Mouse (Mus musculus) frontal cortex, postnatal 36 days (tissue): ENCODE results near the gene Ifna11.

ENCODE experiments used
- DNase-seq, 2 experiments: peaks; one replicate each; pipeline ENCODE4 v3.0.0; 2022; ENCODE audit warnings: low spot score in 2 of 2

Ifna11 gene

DNA sequence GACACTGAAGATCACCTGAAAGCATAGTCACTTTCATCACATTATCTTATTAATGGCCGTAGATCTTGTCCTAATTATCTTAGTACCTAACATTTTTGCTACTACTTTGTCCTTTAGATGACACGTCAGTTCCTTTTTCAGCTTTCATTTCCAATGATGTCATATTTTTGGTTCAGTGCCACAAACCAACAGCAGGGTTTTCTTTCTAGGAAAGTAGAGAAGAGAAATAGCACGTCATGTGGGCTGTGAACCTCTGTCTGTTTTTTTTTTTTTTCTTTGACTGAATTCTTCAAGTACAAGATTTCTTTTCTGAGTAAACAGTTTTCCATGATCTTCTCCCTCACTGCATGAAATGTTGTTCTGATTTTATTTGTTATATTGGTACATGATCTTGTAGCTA lies 20.3 kb downstream of the Ifna11 start:
- DNase-seq = no peak

- no peak for DNase-seq
Observed at GRCm38 (mm10) chr4:88841438-88841911, 21.7 kb downstream of the Ifna11 start, which contains the start of gene Ifna4. Gene Ifna4, plus strand, starts transcription at chr4:88841861.

GRCm38 (mm10) chr4:88845334-88845733 lies 25.6 kb downstream of the Ifna11 start:
- no peak for DNase-seq

- no peak for DNase-seq
Observed at GRCm38 (mm10) chr4:88849698-88850097, 29.9 kb downstream of the Ifna11 start, which contains the start of gene Ifna1. Gene Ifna1, plus strand, starts transcription at chr4:88850087.

DNA sequence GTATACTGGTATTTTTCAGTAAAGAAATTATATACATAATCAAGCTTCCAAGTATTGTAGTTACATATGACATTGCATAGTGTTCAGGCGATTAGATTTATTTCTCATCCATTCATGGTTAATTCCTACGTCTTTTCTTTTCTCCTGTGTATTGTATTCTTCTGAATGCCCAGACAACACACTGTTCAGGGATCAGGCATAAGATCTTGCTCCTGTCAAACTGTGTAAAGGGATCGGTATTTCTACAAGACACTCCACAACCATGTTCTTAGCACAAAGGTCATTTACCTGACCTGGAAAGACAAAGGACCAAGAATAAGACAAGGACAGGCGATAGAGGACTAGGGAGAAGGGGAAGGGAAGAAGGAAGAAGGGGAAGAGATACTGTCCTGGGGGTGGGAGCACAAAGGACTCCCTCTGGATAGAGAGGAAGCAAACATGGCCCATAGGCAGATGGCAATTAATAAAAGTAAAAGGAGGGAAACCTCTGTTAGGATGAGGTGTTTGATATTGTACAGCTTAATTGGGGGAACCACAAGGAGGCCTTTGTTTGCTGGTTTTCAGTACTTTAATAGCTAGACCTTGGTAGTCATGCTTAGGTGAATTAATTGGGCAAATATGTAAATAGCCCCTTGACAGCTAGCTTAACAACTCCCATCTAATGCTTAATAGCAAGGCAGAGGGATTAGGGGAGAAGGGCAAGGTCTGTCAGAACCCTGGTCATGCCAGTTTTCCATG lies 31.4 kb downstream of the Ifna11 start:
- DNase-seq = no peak

GRCm38 (mm10) chr4:88859214-88859613 lies 39.5 kb downstream of the Ifna11 start:
- DNase-seq = no peak

- DNase-seq = no peak
Observed at GRCm38 (mm10) chr4:88863309-88863708, 43.5 kb downstream of the Ifna11 start.

- DNase-seq = no peak
Observed at GRCm38 (mm10) chr4:88864599-88864998, 44.8 kb downstream of the Ifna11 start.

DNA sequence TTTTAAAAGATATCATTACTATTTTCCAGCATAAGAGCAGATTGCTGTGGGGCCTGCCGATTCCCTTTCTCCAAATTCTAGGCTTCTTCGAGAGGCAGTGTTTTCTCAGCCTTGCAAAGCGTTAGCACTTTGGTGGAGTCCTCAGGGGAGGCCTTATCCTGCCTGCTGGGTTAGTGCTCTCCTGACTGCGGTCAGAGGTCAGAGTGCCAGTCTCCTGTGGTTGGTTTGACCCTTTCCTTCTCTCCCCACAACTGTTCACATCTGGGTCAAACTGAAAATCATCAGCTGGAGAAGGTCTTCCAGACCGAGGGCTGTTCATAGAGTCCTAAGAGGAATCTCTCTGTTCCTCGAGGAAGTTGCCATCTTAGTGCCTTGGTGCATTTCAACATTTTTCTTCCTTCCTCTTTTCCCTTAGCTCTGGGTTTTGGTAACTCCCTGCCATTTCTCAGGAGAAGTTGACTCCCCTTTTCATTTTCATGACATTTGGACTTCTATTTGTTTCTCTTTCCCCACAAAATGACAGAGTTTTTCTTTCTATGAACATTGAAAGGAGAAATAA lies 45.3 kb downstream of the Ifna11 start:
- DNase-seq = no peak

- DNase-seq = peak; percentile 70 to 72
Observed at GRCm38 (mm10) chr4:88867366-88867925, 47.7 kb downstream of the Ifna11 start.

GRCm38 (mm10) chr4:88867926-88868911 lies 48.5 kb downstream of the Ifna11 start:
- peak; percentile 11 to 19 for DNase-seq
